Mouse (Mus musculus) liver, embryonic 16.5 days (tissue): ENCODE data around the gene Nelfa. TPM values are rescaled to one million over a fixed set of nuclear protein-coding genes. Genes with fewer than 3 reads are reported as not detected.

Source experiments
- ATAC-seq: fragments of 200-750 bp; cut with Nextera tagmentation; 2 replicates; pipeline ENCODE4 v1.8.0; 2017; ENCODE audit warnings: low read depth, mild to moderate bottlenecking, moderate number of reproducible peaks, moderate library complexity
- H3K27ac ChIP-seq: fragments of 300-500 bp; sonication (generic); 2 replicates; pipeline ENCODE4 v1.5.1; 2014; ENCODE audit warnings: mild to moderate bottlenecking, low read length
- H3K27me3 ChIP-seq: fragments of 300-500 bp; sonication (generic); 2 replicates; pipeline ENCODE4 v1.6.1; 2014; ENCODE audit warnings: low read depth, low read length, mixed read lengths; ENCODE audit not compliant: control insufficient read depth, insufficient read depth
- H3K36me3 ChIP-seq: fragments of 300-500 bp; sonication (generic); 2 replicates; pipeline ENCODE4 v1.6.1; 2014; ENCODE audit warnings: mild to moderate bottlenecking; ENCODE audit not compliant: control insufficient read depth, insufficient read depth
- H3K4me1 ChIP-seq: fragments of 300-500 bp; sonication (generic); 2 replicates; pipeline ENCODE4 v1.6.1; 2014; ENCODE audit warnings: low read depth, low read length, mixed read lengths; ENCODE audit not compliant: control insufficient read depth
- H3K4me2 ChIP-seq: fragments of 300-500 bp; sonication (generic); 2 replicates; pipeline ENCODE4 v1.6.1; 2014; ENCODE audit warnings: low read depth, low read length, mixed read lengths
- H3K4me3 ChIP-seq: fragments of 300-500 bp; sonication (generic); 2 replicates; pipeline ENCODE4 v1.5.1; 2014; ENCODE audit warnings: low read depth, mild to moderate bottlenecking, low read length
- H3K9ac ChIP-seq: fragments of 300-500 bp; sonication (generic); 2 replicates; pipeline ENCODE4 v1.6.1; 2014; ENCODE audit warnings: low read depth, low read length
- H3K9me3 ChIP-seq: fragments of 300-500 bp; sonication (generic); replicated peaks from 2 replicates; pipeline ENCODE4 v1.6.1; 2016; ENCODE audit warnings: low read length; ENCODE audit not compliant: control insufficient read depth
- WGBS: fragments of 180-500 bp; shearing (Covaris S2); extraction: QIAGEN DNeasy Blood & Tissue Kit; methylation state at CpG from one replicate; pipeline ENCODE4 v1.1.7; 2014; ENCODE audit not compliant: insufficient replicate concordance; 5-methylcytosine and 5-hydroxymethylcytosine counted together
- polyA plus RNA-seq: library from polyadenylated mRNA; unstranded; fragments of >200 nt; fragmentation: Nextera tagmentation; extraction: Ambion mirVana; gene quantifications from 2 replicates; pipeline ENCODE4 v1.2.1, GENCODE M21; 2015

Gene Nelfa
- polyA plus RNA-seq: 22.4 and 23.0 TPM in 2 replicates

- H3K4me1 ChIP-seq: peaks cover 22% of the 10 kb centered on the region
- H3K4me3 ChIP-seq: peak within 1 kb of the TSS; percentile 98
- no peaks in the 10 kb centered on the region for H3K27me3 ChIP-seq
- ATAC-seq: peak; percentile 92
- under 1% methylated on average over 61 of the region's 61 CpGs for WGBS
- peak within 1 kb of the TSS; percentile 93 for H3K27ac ChIP-seq
- peak within 1 kb of the TSS; percentile 96 for H3K9ac ChIP-seq
- H3K9me3 ChIP-seq: no peaks in the 10 kb centered on the region
- peak within 1 kb of the TSS; percentile 77 for H3K4me2 ChIP-seq
- H3K36me3 ChIP-seq: no peaks in the 10 kb centered on the region; the same call in 1 of the 2 replicates
These were observed at the start of gene Nelfa for GRCm38 (mm10) chr5:33936120-33936707. Gene Nelfa (minus strand): TSS chr5:33936413.

GRCm38 (mm10) chr5:33983309-33984121, 47.3 kb upstream of the Nelfa start, which contains the start of gene Gm1673:
Gene Gm1673 (plus strand): TSS chr5:33983433.
- ATAC-seq: peak; percentile 39
- Histone ChIP-seq H3K9me3 (no peaks in the 10 kb centered on the region), H3K4me1 (no peaks in the 10 kb centered on the region; the same call in 1 of the 2 replicates), H3K4me3 (peak within 1 kb of the TSS; percentile 59), H3K27ac (no peak within 1 kb of the TSS), H3K9ac (no peak within 1 kb of the TSS), H3K36me3 (no peaks in the 10 kb centered on the region), H3K4me2 (peak within 1 kb of the TSS; percentile 62), H3K27me3 (peaks cover 33% of the 10 kb centered on the region)
- 1% methylated on average over 87 of the region's 88 CpGs for WGBS

GRCm38 (mm10) chr5:33982731-33983259, 46.6 kb upstream of the Nelfa start:
- H3K9me3 ChIP-seq: no peaks in the 10 kb centered on the region
- no peak for ATAC-seq
- no peaks in the 10 kb centered on the region for H3K36me3 ChIP-seq
- WGBS: 8% methylated on average over 26 of the region's 26 CpGs
- peaks cover 33% of the 10 kb centered on the region for H3K27me3 ChIP-seq
- H3K27ac ChIP-seq: no peak overlapping the region
- peak overlapping the region; percentile 59 for H3K4me3 ChIP-seq
- peak overlapping the region; percentile 62 for H3K4me2 ChIP-seq
- no peaks in the 10 kb centered on the region; the same call in 1 of the 2 replicates for H3K4me1 ChIP-seq
- H3K9ac ChIP-seq: no peak overlapping the region

- Histone ChIP-seq H3K4me3 (no peak overlapping the region), H3K9ac (no peak overlapping the region), H3K36me3 (no peaks in the 10 kb centered on the region), H3K4me2 (no peak overlapping the region), H3K9me3 (no peaks in the 10 kb centered on the region), H3K27me3 (no peaks in the 10 kb centered on the region), H3K27ac (no peak overlapping the region), H3K4me1 (no peaks in the 10 kb centered on the region)
- ATAC-seq: no peak
- WGBS: 23% methylated on average over 3 of the region's 3 CpGs
These were observed 40.1 kb upstream of the Nelfa start for GRCm38 (mm10) chr5:33976267-33976666.

GRCm38 (mm10) chr5:33974736-33975135, 38.5 kb upstream of the Nelfa start:
- H3K9me3 ChIP-seq: no peaks in the 10 kb centered on the region

GRCm38 (mm10) chr5:33959382-33959781, 23.2 kb upstream of the Nelfa start:
- Histone ChIP-seq H3K4me1 (no peaks in the 10 kb centered on the region), H3K27ac (no peak overlapping the region), H3K36me3 (no peaks in the 10 kb centered on the region), H3K4me2 (no peak overlapping the region), H3K4me3 (no peak overlapping the region), H3K9ac (no peak overlapping the region), H3K27me3 (no peaks in the 10 kb centered on the region), H3K9me3 (no peaks in the 10 kb centered on the region)
- no peak for ATAC-seq
- 55% methylated on average over 4 of the region's 4 CpGs for WGBS

More at GRCm38 (mm10) chr5:33974736-33975135, 38.5 kb upstream of the Nelfa start:
- Histone ChIP-seq H3K4me2 (no peak overlapping the region), H3K27ac (no peak overlapping the region), H3K27me3 (no peaks in the 10 kb centered on the region), H3K4me1 (no peaks in the 10 kb centered on the region), H3K4me3 (no peak overlapping the region), H3K9ac (no peak overlapping the region), H3K36me3 (no peaks in the 10 kb centered on the region)
- ATAC-seq: no peak
- WGBS: 33% methylated on average over 2 of the region's 2 CpGs

GRCm38 (mm10) chr5:33955868-33956267, 19.7 kb upstream of the Nelfa start:
- Histone ChIP-seq H3K9me3 (peaks cover 7% of the 10 kb centered on the region), H3K4me3 (no peak overlapping the region), H3K36me3 (no peaks in the 10 kb centered on the region), H3K27ac (no peak overlapping the region), H3K4me2 (no peak overlapping the region), H3K27me3 (no peaks in the 10 kb centered on the region), H3K9ac (no peak overlapping the region), H3K4me1 (no peaks in the 10 kb centered on the region)
- WGBS: 77% methylated on average over 4 of the region's 4 CpGs
- no peak for ATAC-seq

- no peak for ATAC-seq
- 27% methylated on average over 10 of the region's 10 CpGs for WGBS
- H3K27me3 ChIP-seq: no peaks in the 10 kb centered on the region
These were observed 18.1 kb upstream of the Nelfa start for GRCm38 (mm10) chr5:33954354-33954753.

More at GRCm38 (mm10) chr5:33954354-33954753, 18.1 kb upstream of the Nelfa start:
- no peaks in the 10 kb centered on the region for H3K4me1 ChIP-seq
- H3K4me3 ChIP-seq: no peak overlapping the region
- no peak overlapping the region for H3K27ac ChIP-seq
- H3K9ac ChIP-seq: no peak overlapping the region
- H3K9me3 ChIP-seq: peaks cover 7% of the 10 kb centered on the region
- H3K36me3 ChIP-seq: no peaks in the 10 kb centered on the region
- no peak overlapping the region for H3K4me2 ChIP-seq
